Mouse (Mus musculus) intestine, postnatal 0 days (tissue): ENCODE data around the gene Papolb. TPM values are rescaled to one million over a fixed set of nuclear protein-coding genes. Genes with fewer than 3 reads are reported as not detected.

Experiments used
- ATAC-seq: fragments of 200-750 bp; cut with Nextera tagmentation; 2 replicates; pipeline ENCODE4 v1.8.0; 2017; ENCODE audit warnings: mild to moderate bottlenecking, moderate TSS enrichment, moderate library complexity
- H3K27ac ChIP-seq: fragments of 300-500 bp; sonication (generic); 2 replicates; pipeline ENCODE4 v1.5.1; 2014; ENCODE audit warnings: mild to moderate bottlenecking, low read depth, low read length, moderate library complexity
- H3K27me3 ChIP-seq: fragments of 300-500 bp; sonication (generic); replicated peaks from 2 replicates; pipeline ENCODE4 v1.6.1; 2014; ENCODE audit warnings: low read length, mixed read lengths; ENCODE audit not compliant: control insufficient read depth, insufficient read depth
- H3K36me3 ChIP-seq: fragments of 300-500 bp; sonication (generic); 2 replicates; pipeline ENCODE4 v1.6.1; 2014; ENCODE audit warnings: mild to moderate bottlenecking, moderate library complexity; ENCODE audit not compliant: control insufficient read depth, insufficient read depth
- H3K4me1 ChIP-seq: fragments of 300-500 bp; sonication (generic); replicated peaks from 2 replicates; pipeline ENCODE4 v1.6.1; 2014; ENCODE audit warnings: antibody characterized with exemption, low read length, mixed read lengths; ENCODE audit not compliant: control insufficient read depth, insufficient read depth
- H3K4me2 ChIP-seq: fragments of 300-500 bp; sonication (generic); replicated peaks from 2 replicates; pipeline ENCODE4 v1.6.1; 2014; ENCODE audit warnings: low read depth, mild to moderate bottlenecking, moderate library complexity
- H3K4me3 ChIP-seq: fragments of 300-500 bp; sonication (generic); 2 replicates; pipeline ENCODE4 v1.5.1; 2014; ENCODE audit warnings: low read depth, low read length
- H3K9ac ChIP-seq: fragments of 300-500 bp; sonication (generic); 2 replicates; pipeline ENCODE4 v1.6.1; 2014; ENCODE audit warnings: mild to moderate bottlenecking, low read depth, low read length
- H3K9me3 ChIP-seq: fragments of 300-500 bp; sonication (generic); 2 replicates; pipeline ENCODE4 v1.6.1; 2016; ENCODE audit warnings: mixed run types; ENCODE audit not compliant: control insufficient read depth
- CTCF ChIP-seq: sonication (generic); IDR thresholded peaks from 2 replicates; pipeline ENCODE4 v1.5.1; 2016; ENCODE audit warnings: low read depth, mild to moderate bottlenecking, control low read depth, antibody characterized with exemption, moderate library complexity
- WGBS: fragments of 180-500 bp; shearing (Covaris S2); extraction: QIAGEN DNeasy Blood & Tissue Kit; methylation state at CpG from one replicate; pipeline ENCODE4 v1.1.7; 2014; 5-methylcytosine and 5-hydroxymethylcytosine counted together
- polyA plus RNA-seq: library from polyadenylated mRNA; unstranded; fragments of >200 nt; fragmentation: Nextera tagmentation; extraction: Ambion mirVana; gene quantifications from 2 replicates; pipeline ENCODE4 v1.2.1, GENCODE M21; 2015

Papolb gene
- polyA plus RNA-seq, 1 experiment from 2014 or later, result not detected

DNA sequence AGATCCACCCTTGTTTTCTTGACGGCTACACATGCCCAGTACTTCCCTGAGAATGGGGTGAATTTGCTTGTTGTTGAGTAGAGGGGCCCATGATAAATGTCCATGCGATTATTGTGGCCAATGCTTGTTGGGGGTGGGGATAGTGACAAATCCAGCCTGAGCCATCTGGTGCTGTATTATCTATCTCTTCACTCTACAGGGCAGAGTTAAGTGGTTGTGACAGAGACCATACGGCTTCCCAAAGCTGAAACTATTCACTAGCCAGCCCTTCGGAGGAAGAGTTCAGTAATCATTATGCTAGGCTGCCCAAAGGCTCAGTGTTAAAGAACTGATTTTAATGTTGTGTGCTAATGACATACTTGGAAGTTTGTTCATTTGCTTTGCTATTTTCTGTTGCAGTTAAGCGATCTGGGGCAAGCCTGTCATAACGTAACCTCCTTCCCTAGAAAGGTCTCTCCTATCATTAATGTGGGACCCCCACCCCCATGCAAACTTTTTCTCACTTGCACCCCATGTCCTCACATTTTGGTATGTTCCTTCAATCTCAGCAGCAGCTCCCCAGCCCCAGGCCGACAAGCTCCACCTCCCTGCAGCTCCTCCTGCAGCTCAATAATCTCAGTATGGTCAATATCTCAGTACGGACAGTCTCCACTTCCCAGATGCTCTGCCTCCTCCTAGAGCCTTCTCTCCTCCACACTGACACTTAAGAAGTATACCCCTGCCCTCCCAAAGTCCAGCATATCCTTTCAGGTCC is 5.0 kb downstream of the Papolb start:
- H3K27ac ChIP-seq, result no peak overlapping the region
- H3K4me1 ChIP-seq, result no peaks in the 10 kb centered on the region
- WGBS, result 67% methylated on average over 8 of the region's 8 CpGs
- H3K36me3 ChIP-seq, result no peaks in the 10 kb centered on the region
- H3K4me2 ChIP-seq, result no peak overlapping the region
- no peaks in the 10 kb centered on the region for H3K9me3 ChIP-seq
- H3K9ac ChIP-seq, result no peak overlapping the region
- H3K27me3 ChIP-seq, result peaks cover 12% of the 10 kb centered on the region
- no peak overlapping the region for H3K4me3 ChIP-seq
- ATAC-seq, result no peak
- TF ChIP-seq CTCF, result no peak

- no peak overlapping the region for H3K9ac ChIP-seq
- ATAC-seq, result no peak
- WGBS, result 81% methylated on average over 11 of the region's 11 CpGs
These were observed 8.5 kb downstream of the Papolb start for GRCm38 (mm10) chr5:142521195-142521866.

DNA sequence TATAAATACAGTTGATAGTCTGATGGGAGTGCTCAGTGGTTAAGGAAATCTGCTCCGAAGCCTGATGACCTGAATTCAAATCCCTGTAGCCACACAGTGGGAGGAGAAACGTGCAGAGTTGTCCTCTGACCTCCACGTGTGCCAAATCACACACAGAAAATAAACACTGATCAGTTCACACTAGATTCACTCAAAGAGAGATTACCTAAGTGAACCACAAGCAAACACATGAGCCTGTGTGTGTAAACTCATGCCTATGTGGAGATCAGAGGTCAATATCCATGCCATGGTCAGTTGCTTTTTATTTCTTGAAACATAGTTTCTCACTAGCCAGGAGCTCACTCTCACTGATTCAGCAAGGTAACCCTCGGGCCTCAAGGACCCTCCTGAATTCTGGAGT is 9.5 kb downstream of the Papolb start:
- Histone ChIP-seq H3K4me1 (no peaks in the 10 kb centered on the region), H3K9me3 (no peaks in the 10 kb centered on the region), H3K27ac (no peak overlapping the region), H3K4me2 (no peak overlapping the region), H3K36me3 (no peaks in the 10 kb centered on the region), H3K4me3 (no peak overlapping the region), H3K9ac (no peak overlapping the region), H3K27me3 (no peaks in the 10 kb centered on the region)
- TF ChIP-seq CTCF, result no peak
- ATAC-seq, result no peak
- 63% methylated on average over 4 of the region's 4 CpGs for WGBS

More at GRCm38 (mm10) chr5:142521195-142521866, 8.5 kb downstream of the Papolb start:
- Histone ChIP-seq H3K27me3 (no peaks in the 10 kb centered on the region), H3K4me3 (no peak overlapping the region), H3K4me2 (no peak overlapping the region), H3K4me1 (no peaks in the 10 kb centered on the region), H3K9me3 (no peaks in the 10 kb centered on the region), H3K36me3 (no peaks in the 10 kb centered on the region), H3K27ac (no peak overlapping the region)
- no peak for TF ChIP-seq CTCF

DNA sequence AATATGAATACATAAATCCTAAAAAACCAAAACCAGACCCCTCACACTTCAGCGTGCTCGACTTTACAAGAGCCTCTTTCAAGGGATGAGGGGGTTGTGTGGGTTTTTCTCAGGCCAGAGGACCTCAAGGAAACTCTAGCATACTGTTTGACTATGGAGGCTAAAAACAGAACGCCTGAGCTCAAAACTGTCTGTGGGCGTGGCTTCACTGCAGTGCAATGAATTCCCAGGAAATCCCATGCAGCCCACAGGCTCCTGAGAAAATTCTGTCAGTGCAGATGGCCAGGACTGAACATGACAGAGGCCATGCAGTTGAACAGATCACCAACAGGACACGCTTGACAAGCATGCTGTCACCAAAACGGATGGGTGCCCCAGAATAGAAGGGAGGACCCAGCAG is 10.9 kb downstream of the Papolb start:
- Histone ChIP-seq H3K4me3 (no peak overlapping the region), H3K9me3 (no peaks in the 10 kb centered on the region), H3K27ac (no peak overlapping the region), H3K27me3 (no peaks in the 10 kb centered on the region), H3K36me3 (no peaks in the 10 kb centered on the region), H3K4me2 (no peak overlapping the region), H3K4me1 (no peaks in the 10 kb centered on the region), H3K9ac (no peak overlapping the region)
- 51% methylated on average over 6 of the region's 6 CpGs for WGBS
- TF ChIP-seq CTCF, result no peak
- ATAC-seq, result no peak

DNA sequence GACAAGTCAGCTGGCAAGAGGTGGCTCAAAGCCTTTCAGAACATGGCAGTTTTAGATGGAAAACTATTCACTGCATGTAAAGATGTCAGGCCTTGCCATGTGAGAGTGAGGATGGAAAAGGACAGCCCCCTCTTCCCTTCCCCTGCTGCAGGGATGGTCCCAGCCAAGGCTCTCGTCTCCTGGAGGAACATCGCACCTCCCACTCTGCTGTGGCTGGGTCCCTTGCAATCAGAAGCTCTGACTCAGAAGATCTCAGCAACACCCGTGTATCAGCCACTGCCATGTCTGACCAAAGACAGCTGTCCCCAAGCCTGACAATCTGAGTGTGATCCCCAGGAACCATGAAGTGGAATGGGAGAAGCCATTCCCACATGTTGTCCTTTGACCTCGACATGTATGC is 17.8 kb downstream of the Papolb start:
- Histone ChIP-seq H3K4me1 (no peaks in the 10 kb centered on the region), H3K27me3 (no peaks in the 10 kb centered on the region), H3K27ac (no peak overlapping the region), H3K9me3 (no peaks in the 10 kb centered on the region), H3K4me2 (no peak overlapping the region), H3K36me3 (no peaks in the 10 kb centered on the region), H3K4me3 (no peak overlapping the region), H3K9ac (no peak overlapping the region)
- ATAC-seq, result no peak
- no peak for TF ChIP-seq CTCF
- 72% methylated on average over 4 of the region's 4 CpGs for WGBS

- ATAC-seq, result no peak
- no peak overlapping the region for H3K4me2 ChIP-seq
- H3K9ac ChIP-seq, result no peak overlapping the region
- no peaks in the 10 kb centered on the region for H3K36me3 ChIP-seq
- no peaks in the 10 kb centered on the region for H3K9me3 ChIP-seq
- H3K4me3 ChIP-seq, result no peak overlapping the region
- no peaks in the 10 kb centered on the region for H3K4me1 ChIP-seq
- no peak overlapping the region for H3K27ac ChIP-seq
- WGBS, result 73% methylated on average over 7 of the region's 7 CpGs
- TF ChIP-seq CTCF, result no peak
- no peaks in the 10 kb centered on the region for H3K27me3 ChIP-seq
These were observed 19.8 kb downstream of the Papolb start for GRCm38 (mm10) chr5:142510061-142510414.
